9 mouse cellular contexts compared by ENCODE assay signal in genomic region chr16:90491898-90492499, GRCm38 (mm10).
DNase-seq lines count a peak whose midpoint lies in the region; ATAC-seq lines count a peak whose summit lies in the region.
"Had no signal": no experiment of that assay in that cellular context is flagged by ENCODE, and none has a peak within 500 bp of the region (broad histone marks: within the 10 kb centered on the region; RNA-seq: fewer than 3 reads in every experiment).

No protein-coding gene starts in this region.

- H3K4me1 ChIP-seq in heart, embryonic 12.5 days (replicated peaks), result peaks cover 22% of the 10 kb centered on the region

- DNase-seq in cerebellum, postnatal 10 days, result peak; percentile 44 to 46
- DNase-seq in Muller cell, postnatal 12 days (ENCODE audit: inconsistent ontology term), result peak; percentile 58
- DNase-seq in hindlimb bud, embryonic 11.5 days (ENCODE audit: extremely low spot score, low read depth, low spot score), result peak; percentile 14
- peak; percentile 19 for DNase-seq in mesoderm, embryonic 11.5 days (ENCODE audit: low read depth, low spot score)
- DNase-seq in thymus, postnatal 0 days (ENCODE audit: low spot score), result no peak
- DNase-seq in thymus, postnatal 4 days, result no peak

- H3K27me3 ChIP-seq in heart, embryonic 12.5 days (replicated peaks), result no peaks in the 10 kb centered on the region

- H3K27ac ChIP-seq in heart, embryonic 12.5 days (ENCODE audit: poor library complexity, severe bottlenecking), result no peak overlapping the region
- H3K27ac ChIP-seq: liver, embryonic 14.5 days had no signal

- no peak overlapping the region for H3K4me2 ChIP-seq in heart, embryonic 12.5 days

- no peak overlapping the region for H3K9ac ChIP-seq in heart, embryonic 12.5 days
- H3K9ac ChIP-seq: liver, embryonic 14.5 days had no signal

- H3K9me3 ChIP-seq in heart, embryonic 12.5 days (replicated peaks), result no peaks in the 10 kb centered on the region

- WGBS in heart, embryonic 12.5 days, result 40% methylated on average over 5 of the region's 5 CpGs

- no peak for ATAC-seq in cerebellum, adult (ENCODE audit: insufficient number of reproducible peaks, low FRiP score, low TSS enrichment)
- ATAC-seq in heart, embryonic 12.5 days (ENCODE audit: insufficient number of reproducible peaks, low FRiP score), result no peak

- H3K4me3 ChIP-seq in heart, embryonic 12.5 days, result no peak overlapping the region

- H3K36me3 ChIP-seq in heart, embryonic 12.5 days, result peaks cover 73% of the 10 kb centered on the region

Comparison
In these comparisons a context has a peak if more than half of its experiments do, and no peak if none do; other contexts are left out.
1. DNase-seq: peak in cerebellum, postnatal 10 days (2 of 2), Muller cell, postnatal 12 days (single experiment), hindlimb bud, embryonic 11.5 days (single experiment) and mesoderm, embryonic 11.5 days (single experiment); none in thymus, postnatal 0 days (single experiment) and thymus, postnatal 4 days (single experiment).